Mouse (Mus musculus) heart, adult 2 months (tissue): ENCODE data around the gene P3h2.

Experiments used
- CTCF ChIP-seq: fragments of 200-600 bp; IDR thresholded peaks from 2 replicates; pipeline ENCODE4 v1.8.1; 2022; ENCODE audit warnings: antibody characterized with exemption, mild to moderate bottlenecking, moderate library complexity
- EP300 ChIP-seq: fragments of 200-500 bp; IDR thresholded peaks from 2 replicates; pipeline ENCODE4 v1.6.1; 2011; ENCODE audit warnings: low read depth, low read length, control low read depth; ENCODE audit not compliant: insufficient read depth

- no peak for TF ChIP-seq EP300
- TF ChIP-seq CTCF, result no peak
These were observed 18.6 kb downstream of the P3h2 start for GRCm38 (mm10) chr16:26086955-26087354.
